Mouse (Mus musculus) liver, embryonic 14.5 days (tissue): ENCODE measurements around the gene Arpc2.

Source experiments
- CTCF ChIP-seq: IDR thresholded peaks from 2 replicates; pipeline ENCODE4 v1.5.1; 2016; ENCODE audit warnings: antibody characterized with exemption, low read depth, control low read depth
- EP300 ChIP-seq: IDR thresholded peaks from 2 replicates; pipeline ENCODE4 v1.6.1; 2016; ENCODE audit warnings: antibody characterized with exemption, low read depth

DNA sequence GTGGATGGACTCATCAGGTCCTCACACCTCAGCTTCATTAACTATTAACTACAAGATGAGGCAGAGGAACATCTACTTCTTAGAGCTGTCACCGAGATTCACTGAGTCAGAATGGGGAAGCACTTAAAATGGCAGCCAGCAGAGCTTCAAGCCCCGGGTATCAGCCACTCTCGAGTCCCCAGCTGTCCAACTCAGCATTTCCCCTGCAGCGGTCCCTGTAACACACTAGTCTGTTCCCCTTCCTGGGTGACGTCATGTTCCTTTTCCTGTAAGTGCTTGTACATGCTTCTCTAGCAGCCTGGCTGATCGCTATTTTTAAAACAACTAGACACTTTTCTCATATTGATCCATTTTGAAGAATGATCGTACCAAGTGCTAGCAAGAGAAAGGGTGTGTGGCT, 8.6 kb upstream of the Arpc2 start:
- TF ChIP-seq EP300 = no peak
- no peak for TF ChIP-seq CTCF
